Mouse (Mus musculus) stomach, embryonic 14.5 days (tissue): ENCODE measurements around the gene Prkcb. TPM values are rescaled to one million over a fixed set of nuclear protein-coding genes. Genes with fewer than 3 reads are reported as not detected.

Source experiments
- ATAC-seq: fragments of 200-750 bp; cut with Nextera tagmentation; 2 replicates; pipeline ENCODE4 v1.8.0; 2017; ENCODE audit warnings: low read depth, moderate TSS enrichment; ENCODE audit not compliant: insufficient number of reproducible peaks, insufficient read depth, low FRiP score
- H3K27ac ChIP-seq: fragments of 300-500 bp; sonication (generic); 2 replicates; pipeline ENCODE4 v1.5.1; 2014; ENCODE audit warnings: mild to moderate bottlenecking, low read length, moderate library complexity, mixed read lengths
- H3K27me3 ChIP-seq: fragments of 300-500 bp; sonication (generic); 2 replicates; pipeline ENCODE4 v1.6.1; 2014; ENCODE audit warnings: low read length, control low read depth, mixed read lengths; ENCODE audit not compliant: control insufficient read depth, insufficient read depth
- H3K36me3 ChIP-seq: fragments of 300-500 bp; sonication (generic); 2 replicates; pipeline ENCODE4 v1.6.1; 2014; ENCODE audit warnings: mild to moderate bottlenecking, control low read depth, low read length, moderate library complexity, mixed read lengths; ENCODE audit not compliant: control insufficient read depth, insufficient read depth
- H3K4me1 ChIP-seq: fragments of 300-500 bp; sonication (generic); 2 replicates; pipeline ENCODE4 v1.6.1; 2014; ENCODE audit warnings: low read length, control low read depth, mixed read lengths; ENCODE audit not compliant: control insufficient read depth, insufficient read depth
- H3K4me2 ChIP-seq: fragments of 300-500 bp; sonication (generic); replicated peaks from 2 replicates; pipeline ENCODE4 v1.6.1; 2014; ENCODE audit warnings: low read depth, low read length, control low read depth
- H3K4me3 ChIP-seq: fragments of 300-500 bp; sonication (generic); 2 replicates; pipeline ENCODE4 v1.5.1; 2014; ENCODE audit warnings: low read depth, low read length, control low read depth
- H3K9ac ChIP-seq: fragments of 300-500 bp; sonication (generic); replicated peaks from 2 replicates; pipeline ENCODE4 v1.6.1; 2014; ENCODE audit warnings: low read depth, mild to moderate bottlenecking, control low read depth, low read length, moderate library complexity, mixed read lengths
- H3K9me3 ChIP-seq: fragments of 300-500 bp; sonication (generic); 2 replicates; pipeline ENCODE4 v1.6.1; 2016; ENCODE audit warnings: low read depth, low read length, control low read depth; ENCODE audit not compliant: control insufficient read depth
- WGBS: fragments of 180-500 bp; shearing (Covaris S2); extraction: QIAGEN DNeasy Blood & Tissue Kit; methylation state at CpG from one replicate; pipeline ENCODE4 v1.1.7; 2014; 5-methylcytosine and 5-hydroxymethylcytosine counted together
- polyA plus RNA-seq: library from polyadenylated mRNA; unstranded; fragments of >200 nt; fragmentation: Nextera tagmentation; extraction: Ambion mirVana; gene quantifications from 2 replicates; pipeline ENCODE4 v1.2.1, GENCODE M21; 2014

Prkcb gene
- polyA plus RNA-seq, 1 experiment from 2014 or later, result 18.4 TPM

DNA sequence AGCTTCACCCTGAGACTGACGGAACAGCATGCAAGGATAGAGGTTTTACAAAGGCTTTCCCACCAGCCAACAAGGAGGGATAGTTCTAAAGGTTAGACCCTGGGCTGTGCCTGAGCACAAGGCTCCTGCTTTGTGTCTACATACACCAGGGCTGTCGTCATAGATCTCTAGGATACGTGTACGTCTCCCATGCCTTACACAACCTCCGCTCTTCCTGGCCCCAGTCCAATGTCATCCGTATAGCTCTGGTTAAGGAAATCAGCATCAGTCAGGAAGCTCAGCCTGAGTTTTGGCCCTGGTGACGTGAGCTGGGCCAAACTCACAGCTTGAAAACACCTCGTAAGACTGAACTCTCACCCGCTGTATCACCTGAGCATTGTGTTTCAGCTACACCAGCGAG is 307.3 kb downstream of the Prkcb start:
- Histone ChIP-seq H3K9me3 (no peaks in the 10 kb centered on the region), H3K27me3 (no peaks in the 10 kb centered on the region), H3K4me1 (0 out of 2 replicates have a peak, but pooled peaks cover 3% of the 10 kb centered on the region), H3K4me2 (no peak overlapping the region), H3K36me3 (no peaks in the 10 kb centered on the region), H3K4me3 (no peak overlapping the region), H3K9ac (no peak overlapping the region), H3K27ac (no peak overlapping the region)
- no peak for ATAC-seq
- 59% methylated on average over 10 of the region's 10 CpGs for WGBS

DNA sequence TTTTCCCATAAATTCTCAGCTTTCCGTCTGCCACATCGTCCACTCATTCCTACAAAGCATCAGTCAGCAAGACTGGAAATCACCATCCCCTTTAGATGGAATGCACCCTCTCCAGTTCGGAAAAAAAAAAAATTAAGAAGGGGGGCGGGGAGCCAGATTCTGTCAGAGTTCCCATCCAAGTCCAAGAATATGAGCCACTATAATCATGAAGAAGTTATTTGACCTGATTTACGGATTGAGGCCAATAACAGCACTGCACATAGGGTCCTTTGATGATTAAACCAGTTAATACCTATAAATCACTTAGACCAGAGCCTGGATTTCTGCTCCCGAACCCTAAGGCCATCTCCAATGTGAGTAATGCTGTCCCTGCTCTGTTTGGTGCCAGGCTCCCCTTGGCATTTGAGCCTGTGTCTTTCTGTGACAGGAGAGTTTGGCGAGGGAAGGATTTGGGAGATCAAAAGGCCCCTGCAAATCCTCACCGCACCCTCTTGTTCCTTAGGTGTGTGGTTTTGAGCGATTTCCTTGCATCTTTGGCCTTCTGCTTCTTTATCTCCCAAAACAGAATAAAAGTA is 308.1 kb downstream of the Prkcb start:
- H3K27me3 ChIP-seq, result no peaks in the 10 kb centered on the region
- 0 out of 2 replicates have a peak, but pooled peaks cover 3% of the 10 kb centered on the region for H3K4me1 ChIP-seq
- H3K36me3 ChIP-seq, result no peaks in the 10 kb centered on the region
- H3K4me2 ChIP-seq, result no peak overlapping the region
- no peak for ATAC-seq
- H3K27ac ChIP-seq, result no peak overlapping the region
- no peak overlapping the region for H3K9ac ChIP-seq
- WGBS, result 70% methylated on average over 9 of the region's 9 CpGs
- no peak overlapping the region for H3K4me3 ChIP-seq
- no peaks in the 10 kb centered on the region for H3K9me3 ChIP-seq

DNA sequence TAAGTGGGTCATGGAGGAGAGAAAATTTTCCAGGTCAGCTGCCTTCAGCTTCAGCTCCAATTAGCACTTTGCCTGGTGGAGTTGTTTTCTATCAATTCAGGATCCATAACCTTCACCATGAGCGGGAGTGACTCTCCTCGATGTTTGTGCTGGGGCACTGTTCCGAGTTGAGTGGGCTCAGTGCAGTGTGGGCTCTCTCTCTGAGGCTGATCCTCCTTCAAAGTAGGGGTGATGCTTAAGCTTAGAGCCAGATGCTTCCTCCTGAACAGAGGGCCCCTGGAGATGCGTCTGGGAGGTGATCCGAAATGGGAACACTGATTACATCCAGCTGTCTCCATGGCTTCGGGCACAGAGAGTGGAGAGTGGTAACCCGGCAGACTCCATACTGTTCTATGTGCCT is 308.8 kb downstream of the Prkcb start:
- H3K27ac ChIP-seq, result no peak overlapping the region
- ATAC-seq, result no peak
- H3K9ac ChIP-seq, result no peak overlapping the region
- 0 out of 2 replicates have a peak, but pooled peaks cover 3% of the 10 kb centered on the region for H3K4me1 ChIP-seq
- H3K4me2 ChIP-seq, result no peak overlapping the region
- WGBS, result 69% methylated on average over 7 of the region's 7 CpGs
- no peak overlapping the region for H3K4me3 ChIP-seq
- no peaks in the 10 kb centered on the region for H3K9me3 ChIP-seq
- no peaks in the 10 kb centered on the region for H3K36me3 ChIP-seq
- H3K27me3 ChIP-seq, result no peaks in the 10 kb centered on the region

DNA sequence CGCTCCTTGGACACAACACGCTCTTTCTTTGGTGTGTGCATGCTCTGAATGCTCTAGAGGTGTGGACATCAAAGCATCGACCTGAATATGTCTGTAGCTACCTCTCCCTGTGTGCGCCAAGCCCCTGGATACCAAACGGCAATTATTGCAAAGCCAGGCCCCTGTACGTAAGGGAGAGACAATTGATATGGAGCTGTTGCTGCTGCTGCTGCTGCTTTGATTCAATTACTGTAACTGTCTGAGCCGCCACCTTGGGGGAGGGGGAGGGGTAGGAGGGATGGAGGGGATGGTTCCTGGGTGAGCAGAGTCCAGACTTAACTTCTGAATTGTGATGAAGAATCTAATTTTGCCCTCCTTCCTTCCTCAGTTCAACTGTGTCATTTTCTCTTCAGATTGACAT is 312.3 kb downstream of the Prkcb start:
- WGBS, result 70% methylated on average over 7 of the region's 7 CpGs
- H3K4me3 ChIP-seq, result no peak overlapping the region
- no peaks in the 10 kb centered on the region for H3K36me3 ChIP-seq
- no peak overlapping the region for H3K4me2 ChIP-seq
- H3K27me3 ChIP-seq, result no peaks in the 10 kb centered on the region
- H3K9me3 ChIP-seq, result no peaks in the 10 kb centered on the region
- no peak for ATAC-seq
- H3K27ac ChIP-seq, result no peak overlapping the region
- 0 out of 2 replicates have a peak, but pooled peaks cover 3% of the 10 kb centered on the region for H3K4me1 ChIP-seq
- H3K9ac ChIP-seq, result no peak overlapping the region

DNA sequence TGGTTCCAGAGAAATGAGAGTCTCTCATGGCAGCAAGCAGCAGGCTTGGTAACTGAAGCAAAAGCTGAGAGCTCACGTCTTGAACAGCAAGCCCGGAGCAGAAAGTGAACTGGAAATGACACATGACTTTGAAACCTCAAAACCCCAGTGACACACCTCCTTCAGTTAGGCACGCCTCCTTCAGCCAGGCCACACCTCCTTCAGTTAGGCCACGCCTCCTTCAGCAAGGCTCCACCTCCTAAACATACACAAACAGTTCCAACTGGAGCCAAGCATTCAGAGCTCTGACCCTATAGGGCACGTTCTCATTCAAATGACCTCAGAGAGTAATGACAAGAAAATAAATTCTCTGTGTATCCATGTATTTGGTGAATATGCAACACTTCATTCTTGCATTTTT is 316.5 kb downstream of the Prkcb start:
- Histone ChIP-seq H3K4me1 (no peaks in the 10 kb centered on the region), H3K4me3 (no peak overlapping the region), H3K9me3 (no peaks in the 10 kb centered on the region), H3K9ac (no peak overlapping the region), H3K27ac (no peak overlapping the region), H3K36me3 (no peaks in the 10 kb centered on the region), H3K4me2 (no peak overlapping the region), H3K27me3 (no peaks in the 10 kb centered on the region)
- no peak for ATAC-seq
- 84% methylated on average over 5 of the region's 5 CpGs for WGBS

DNA sequence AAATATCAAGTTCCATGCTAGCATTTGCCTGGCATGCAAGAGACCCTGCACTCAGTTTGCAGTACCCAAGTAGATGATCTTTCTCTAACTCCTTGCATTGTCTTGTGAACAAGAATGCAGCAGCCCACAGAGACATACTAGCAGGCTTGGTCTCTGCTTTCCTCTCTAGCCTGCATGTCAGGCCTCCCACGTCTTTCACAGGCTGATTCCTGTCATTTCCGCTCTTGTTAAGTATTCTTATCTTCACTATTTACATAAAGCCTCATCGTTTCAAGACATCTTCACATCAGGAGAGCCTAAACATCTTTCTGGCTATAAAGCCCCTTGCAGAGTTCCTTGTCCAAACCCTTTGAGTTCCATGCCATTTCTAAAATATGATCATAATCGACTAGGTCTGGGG is 320.9 kb downstream of the Prkcb start:
- Histone ChIP-seq H3K4me2 (no peak overlapping the region), H3K4me3 (no peak overlapping the region), H3K9ac (no peak overlapping the region), H3K36me3 (no peaks in the 10 kb centered on the region), H3K27ac (no peak overlapping the region), H3K27me3 (no peaks in the 10 kb centered on the region), H3K4me1 (no peaks in the 10 kb centered on the region), H3K9me3 (no peaks in the 10 kb centered on the region)
- no peak for ATAC-seq
- 50% methylated on average over 4 of the region's 4 CpGs for WGBS

DNA sequence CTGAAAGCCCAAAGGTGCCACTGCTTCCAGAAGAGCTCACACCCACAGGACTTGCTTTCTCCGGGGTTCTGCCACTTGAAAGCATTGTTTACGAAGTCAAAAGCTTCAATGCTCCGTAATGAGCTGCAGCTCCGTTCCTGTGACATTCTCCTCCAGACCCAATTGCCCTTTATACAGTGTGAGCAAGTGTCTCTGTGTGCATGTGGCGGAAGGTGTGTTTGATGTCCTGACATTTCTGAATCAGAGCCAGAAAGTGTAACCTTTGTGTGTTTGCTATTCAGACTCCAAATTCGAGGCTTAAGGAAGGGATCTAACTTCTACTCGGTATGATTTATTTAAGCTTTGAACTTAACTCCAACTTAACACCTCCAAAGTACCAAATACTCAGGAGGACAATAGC is 321.6 kb downstream of the Prkcb start:
- ATAC-seq, result no peak; the same call in 1 of the 2 replicates
- WGBS, result 54% methylated on average over 7 of the region's 7 CpGs
- no peaks in the 10 kb centered on the region for H3K36me3 ChIP-seq

DNA sequence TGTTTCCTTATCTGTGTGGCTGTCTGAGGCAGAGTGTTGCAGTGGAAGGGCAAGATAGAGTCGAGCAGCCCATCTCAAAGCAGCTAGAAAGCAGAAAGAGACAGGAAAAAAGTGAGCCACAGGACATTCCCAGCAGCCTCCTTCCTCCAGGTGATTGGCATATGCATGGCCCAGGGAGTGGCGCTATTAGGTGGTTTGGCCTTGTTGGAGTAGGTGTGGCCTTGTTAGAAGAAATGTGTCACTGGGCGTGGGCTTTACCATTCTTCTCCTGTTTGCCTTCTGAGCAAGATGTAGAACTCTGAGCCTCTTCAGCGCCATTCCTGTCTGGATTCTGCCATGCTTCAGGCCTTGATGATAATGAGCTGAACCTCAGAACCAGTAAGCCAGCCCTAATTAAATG is 325.3 kb downstream of the Prkcb start:
- no peak for ATAC-seq
- Histone ChIP-seq H3K4me3 (no peak overlapping the region), H3K9me3 (no peaks in the 10 kb centered on the region), H3K9ac (no peak overlapping the region), H3K4me2 (no peak overlapping the region), H3K27ac (no peak overlapping the region), H3K27me3 (no peaks in the 10 kb centered on the region), H3K4me1 (no peaks in the 10 kb centered on the region), H3K36me3 (no peaks in the 10 kb centered on the region)
- WGBS, result 68% methylated on average over 4 of the region's 4 CpGs

More for the DNA sequence above, 321.6 kb downstream of the Prkcb start:
- Histone ChIP-seq H3K27ac (no peak overlapping the region), H3K9ac (no peak overlapping the region), H3K9me3 (no peaks in the 10 kb centered on the region), H3K27me3 (no peaks in the 10 kb centered on the region), H3K4me1 (no peaks in the 10 kb centered on the region), H3K4me3 (no peak overlapping the region), H3K4me2 (no peak overlapping the region)

DNA sequence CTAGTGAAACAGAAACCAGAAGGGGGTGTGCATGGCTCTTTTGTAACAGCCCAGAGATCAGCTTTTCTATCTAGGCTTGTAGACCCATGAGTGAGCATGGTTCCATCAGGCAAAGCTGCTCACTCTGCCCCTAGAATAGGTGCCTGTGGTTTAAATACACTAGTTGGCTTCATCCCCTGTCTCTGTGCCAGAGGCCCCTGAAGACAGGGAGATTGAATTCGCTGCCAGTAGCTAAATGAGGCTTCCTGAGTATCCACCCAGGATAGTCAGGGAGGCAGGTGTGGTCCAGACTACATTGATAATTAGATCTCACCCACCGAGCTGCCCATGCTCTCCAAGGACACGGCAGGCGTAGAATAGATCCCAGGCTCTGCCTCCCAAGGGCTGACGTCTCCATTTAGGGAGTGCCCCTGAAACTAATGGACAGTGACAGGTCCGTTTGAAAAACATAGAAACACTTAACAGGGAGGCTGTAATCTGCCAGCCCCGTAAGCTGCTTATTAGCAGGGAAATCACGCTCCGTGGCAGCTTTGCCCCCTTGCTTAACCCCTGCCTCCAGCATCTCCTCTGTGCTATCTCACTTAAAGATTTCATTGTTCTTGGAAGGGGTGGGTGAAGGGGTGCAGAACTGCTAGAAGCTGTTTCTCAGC is 333.7 kb downstream of the Prkcb start:
- Histone ChIP-seq H3K4me3 (no peak overlapping the region), H3K36me3 (no peaks in the 10 kb centered on the region), H3K27me3 (no peaks in the 10 kb centered on the region), H3K4me2 (no peak overlapping the region), H3K9me3 (no peaks in the 10 kb centered on the region; the same call in 1 of the 2 replicates), H3K27ac (no peak overlapping the region), H3K9ac (no peak overlapping the region), H3K4me1 (no peaks in the 10 kb centered on the region)
- ATAC-seq, result no peak
- whole genome bisulfite sequencing, result 38% methylated on average over 9 of the region's 9 CpGs
